Comparison of ENCODE assay signal across 12 mouse cellular contexts in the genomic region with DNA sequence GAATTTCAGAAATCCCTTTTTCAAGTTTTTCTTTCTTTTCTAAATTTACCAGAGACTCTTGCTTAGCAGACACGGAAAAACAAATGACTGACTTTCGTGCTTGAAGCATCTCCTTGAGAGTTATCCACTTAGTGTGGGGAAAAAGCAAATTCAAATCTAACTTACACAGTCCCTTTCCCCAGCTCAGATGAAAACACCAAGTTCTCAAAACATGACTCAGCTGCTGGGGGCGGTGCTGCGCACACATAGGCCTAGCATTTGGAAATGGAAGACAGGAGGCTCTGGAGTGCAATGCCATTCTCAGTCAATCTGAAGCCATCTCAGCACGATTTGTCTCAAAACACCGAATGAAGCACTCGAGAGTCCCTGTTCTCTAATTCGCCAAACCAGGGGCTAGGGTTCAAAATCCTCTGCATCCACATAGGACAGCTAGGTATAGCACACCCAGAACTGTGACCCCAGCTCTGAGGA. TPM values are rescaled to one million over a fixed set of nuclear protein-coding genes. Genes with fewer than 3 reads are reported as not detected.
A peak's percentile ranks its signal among the peaks of the same experiment; 100 is the strongest.
DNase-seq lines count a peak whose midpoint lies in the region; ATAC-seq lines count a peak whose summit lies in the region.
"Had no signal": no experiment of that assay in that cellular context is flagged by ENCODE, and none has a peak within 500 bp of the region (broad histone marks: within the 10 kb centered on the region; RNA-seq: fewer than 3 reads in every experiment).

No protein-coding gene starts in this region.

- peak; percentile 86 for ATAC-seq in frontal cortex, adult (ENCODE audit: low TSS enrichment)
- no peak for ATAC-seq in midbrain, embryonic 16.5 days
- no peak for ATAC-seq in granulocyte monocyte progenitor cell, adult 5-6 weeks (replicated peaks; ENCODE audit: poor library complexity, severe bottlenecking)
- ATAC-seq: intestine, embryonic 16.5 days had no signal

- no peak for DNase-seq in frontal cortex, postnatal 10 days (ENCODE audit: low spot score in 2 of 2)
- DNase-seq in R1 (ENCODE audit: low read depth, low spot score), result peak; percentile 37
- peak; percentile 64 to 70 for DNase-seq in frontal cortex, postnatal 36 days (ENCODE audit: low spot score in 2 of 2)
- no peak for DNase-seq in MN1 (ENCODE audit: low spot score)
- DNase-seq in thymus, postnatal 25 days, result no peak
- DNase-seq: gastrocnemius, adult 2 months; thymus, postnatal 4 days had no signal

- no peaks in the 10 kb centered on the region for H3K36me3 ChIP-seq in midbrain, embryonic 16.5 days (ENCODE audit: control insufficient read depth, insufficient read depth, low read length)
- H3K36me3 ChIP-seq: liver, embryonic 15.5 days had no signal

- WGBS in midbrain, embryonic 16.5 days, result 57% methylated on average over 8 of the region's 8 CpGs

- H3K27me3 ChIP-seq in midbrain, embryonic 16.5 days (ENCODE audit: control insufficient read depth, insufficient read depth, low read depth, low read length), result no peaks in the 10 kb centered on the region
- H3K27me3 ChIP-seq: liver, embryonic 15.5 days had no signal

- no peaks in the 10 kb centered on the region for H3K9me3 ChIP-seq in midbrain, embryonic 16.5 days (replicated peaks; ENCODE audit: control insufficient read depth, low read length, poor library complexity, severe bottlenecking)
- H3K9me3 ChIP-seq: liver, embryonic 15.5 days had no signal

- H3K9ac ChIP-seq in midbrain, embryonic 16.5 days (ENCODE audit: low read depth, low read length), result no peak overlapping the region
- H3K9ac ChIP-seq: liver, embryonic 15.5 days had no signal

- no peak overlapping the region for H3K27ac ChIP-seq in midbrain, embryonic 16.5 days (ENCODE audit: low read length)
- H3K27ac ChIP-seq: gastrocnemius, adult 2 months; liver, embryonic 15.5 days had no signal

- H3K4me1 ChIP-seq in midbrain, embryonic 16.5 days (ENCODE audit: control insufficient read depth, insufficient read depth, low read length), result peaks cover 64% of the 10 kb centered on the region
- H3K4me1 ChIP-seq: liver, embryonic 15.5 days had no signal

- H3K4me3 ChIP-seq in midbrain, embryonic 16.5 days (ENCODE audit: low read depth, low read length), result peak overlapping the region; percentile 33; the same call in 1 of the 2 replicates
- H3K4me3 ChIP-seq: gastrocnemius, adult 2 months; liver, embryonic 15.5 days had no signal

- peak overlapping the region; percentile 55 for H3K4me2 ChIP-seq in midbrain, embryonic 16.5 days (ENCODE audit: low read length)
- H3K4me2 ChIP-seq: liver, embryonic 15.5 days had no signal

RNA-seq across cellular contexts. Expression of a gene that starts 11.1 kb away (rescaled TPM):
- 30.4 and 36.8 TPM in 2 replicates for polyA plus RNA-seq in midbrain, embryonic 16.5 days (2015; fragmentation: Nextera tagmentation; extraction: Ambion mirVana)
- not detected in 2 replicates for total RNA-seq in granulocyte monocyte progenitor cell, adult 5-6 weeks (2014; fragmentation: Nextera tagmentation)
- 0.31 TPM in 1 of 2 replicates, not detected in the other for total RNA-seq in granulocyte monocyte progenitor cell, adult 5-6 weeks (2017)

Comparison
In these comparisons a context has a peak if more than half of its experiments do, and no peak if none do; other contexts are left out.
1. DNase-seq: peak in R1 (single experiment) and frontal cortex, postnatal 36 days (2 of 2); none in frontal cortex, postnatal 10 days (0 of 2), MN1 (single experiment) and thymus, postnatal 25 days (single experiment).